In the genomic region with DNA sequence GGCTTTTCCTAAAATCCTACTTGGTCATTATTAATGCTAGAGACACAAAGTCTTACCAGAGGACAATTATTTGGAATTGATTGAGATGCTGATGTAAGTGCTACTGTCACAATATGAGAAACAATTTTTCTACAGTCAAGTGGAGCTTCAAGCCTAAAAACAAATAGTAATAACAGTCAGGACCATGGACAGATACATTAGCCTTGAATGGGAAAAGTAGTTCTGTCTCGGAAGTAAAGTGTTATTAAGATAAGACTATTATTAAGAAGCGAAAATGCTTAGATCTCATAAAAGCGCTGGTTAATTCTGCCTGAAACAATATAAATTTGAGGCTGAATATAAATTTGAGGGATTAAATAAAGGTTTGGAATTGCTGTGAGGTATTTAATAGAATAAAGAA, we compare ENCODE assay signal across 23 mouse cellular contexts.
DNase-seq lines count a peak whose midpoint lies in the region; ATAC-seq and TF ChIP-seq lines count a peak whose summit lies in the region.
"Had no signal": no experiment of that assay in that cellular context is flagged by ENCODE, and none has a peak within 500 bp of the region (broad histone marks: within the 10 kb centered on the region; RNA-seq: fewer than 3 reads in every experiment).

No protein-coding gene starts in this region.

- H3K4me2 ChIP-seq in limb, embryonic 14.5 days (replicated peaks; ENCODE audit: low read depth, low read length, severe bottlenecking), result no peak overlapping the region
- H3K4me2 ChIP-seq in embryonic facial prominence, embryonic 14.5 days (ENCODE audit: low read depth, low read length), result no peak overlapping the region
- H3K4me2 ChIP-seq in liver, embryonic 11.5 days, result no peak overlapping the region
- H3K4me2 ChIP-seq: embryonic facial prominence, embryonic 13.5 days; heart, embryonic 11.5 days; hindbrain, embryonic 12.5 days; limb, embryonic 15.5 days; liver, embryonic 15.5 days; midbrain, embryonic 12.5 days had no signal

- H3K4me3 ChIP-seq in limb, embryonic 14.5 days (replicated peaks; ENCODE audit: low read length), result no peak overlapping the region
- H3K4me3 ChIP-seq in limb, embryonic 10.5 days, result no peak overlapping the region
- H3K4me3 ChIP-seq in embryonic facial prominence, embryonic 14.5 days (ENCODE audit: low read depth, low read length), result no peak overlapping the region
- H3K4me3 ChIP-seq in liver, embryonic 11.5 days (ENCODE audit: low read depth, low read length), result no peak overlapping the region
- H3K4me3 ChIP-seq: embryonic facial prominence, embryonic 13.5 days; hindbrain, embryonic 12.5 days; limb, embryonic 15.5 days; liver, embryonic 15.5 days; midbrain, embryonic 12.5 days had no signal

- DNase-seq in limb, embryonic 14.5 days (ENCODE audit: low spot score), result peak; percentile 60
- no peak for DNase-seq in limb, embryonic 10.5 days (ENCODE audit: low spot score)
- DNase-seq in ES-CJ7 (ENCODE audit: low read depth, low spot score) (peak; percentile 3), NIH3T3 (ENCODE audit: low read depth) (peak; percentile 36)
- peak; percentile 27 for DNase-seq in embryonic facial prominence, embryonic 14.5 days (ENCODE audit: low spot score)
- DNase-seq in left cerebral cortex, adult 18-20 months (ENCODE audit: low spot score in 2 of 2), result no peak
- no peak for DNase-seq in liver, embryonic 11.5 days (ENCODE audit: low spot score)
- DNase-seq: adrenal gland, postnatal 10 days; cerebellum, adult 18-20 months; cerebellum, postnatal 14 days; gastrocnemius, postnatal 14 days; heart, adult 11 months; kidney, adult 11 months; layer of hippocampus, postnatal 36 days; right cerebral cortex, postnatal 14 days; spleen, adult 18-20 months had no signal

- no peak overlapping the region for H3K9ac ChIP-seq in limb, embryonic 14.5 days (ENCODE audit: low read depth, low read length, severe bottlenecking)
- no peak overlapping the region for H3K9ac ChIP-seq in embryonic facial prominence, embryonic 14.5 days (ENCODE audit: low read depth, low read length)
- H3K9ac ChIP-seq in liver, embryonic 11.5 days (ENCODE audit: low read depth, low read length), result no peak overlapping the region
- H3K9ac ChIP-seq: embryonic facial prominence, embryonic 13.5 days; hindbrain, embryonic 12.5 days; limb, embryonic 15.5 days; liver, embryonic 15.5 days; midbrain, embryonic 12.5 days had no signal

- no peaks in the 10 kb centered on the region for H3K27me3 ChIP-seq in limb, embryonic 14.5 days (ENCODE audit: control insufficient read depth, insufficient read depth, low read length)
- H3K27me3 ChIP-seq in limb, embryonic 10.5 days (ENCODE audit: low read depth, poor library complexity, severe bottlenecking), result no peaks in the 10 kb centered on the region
- H3K27me3 ChIP-seq in embryonic facial prominence, embryonic 14.5 days (replicated peaks; ENCODE audit: control insufficient read depth, insufficient read depth, low read length), result no peaks in the 10 kb centered on the region
- no peaks in the 10 kb centered on the region for H3K27me3 ChIP-seq in liver, embryonic 11.5 days (replicated peaks; ENCODE audit: control insufficient read depth, insufficient read depth, low read length)
- H3K27me3 ChIP-seq: embryonic facial prominence, embryonic 13.5 days; hindbrain, embryonic 12.5 days; limb, embryonic 15.5 days; liver, embryonic 15.5 days; midbrain, embryonic 12.5 days had no signal

- TF ChIP-seq POLR2A in limb, embryonic 14.5 days (IDR thresholded peaks at IDR 0.05; ENCODE audit: borderline replicate concordance, extremely low read depth, insufficient read depth, insufficient read length), result no peak

- ATAC-seq in limb, embryonic 14.5 days (ENCODE audit: low FRiP score, low read depth), result no peak
- ATAC-seq in embryonic facial prominence, embryonic 14.5 days (ENCODE audit: low read depth), result no peak
- ATAC-seq in liver, embryonic 11.5 days (replicated peaks; ENCODE audit: low FRiP score), result no peak
- ATAC-seq: forebrain, embryonic 14.5 days had no signal

- whole genome bisulfite sequencing in limb, embryonic 14.5 days, result 64% methylated on average over 3 of the region's 3 CpGs
- WGBS in limb, embryonic 10.5 days, result 73% methylated on average over 3 of the region's 3 CpGs
- 67% methylated on average over 3 of the region's 3 CpGs for WGBS in embryonic facial prominence, embryonic 14.5 days
- 68% methylated on average over 3 of the region's 3 CpGs for WGBS in liver, embryonic 11.5 days

- H3K4me1 ChIP-seq in limb, embryonic 14.5 days (ENCODE audit: control insufficient read depth, insufficient read depth, low read length), result no peaks in the 10 kb centered on the region
- no peaks in the 10 kb centered on the region for H3K4me1 ChIP-seq in limb, embryonic 10.5 days
- no peaks in the 10 kb centered on the region for H3K4me1 ChIP-seq in embryonic facial prominence, embryonic 14.5 days (ENCODE audit: control insufficient read depth, insufficient read depth, low read length)
- H3K4me1 ChIP-seq in liver, embryonic 11.5 days (replicated peaks; ENCODE audit: control insufficient read depth, insufficient read depth, low read length), result no peaks in the 10 kb centered on the region
- H3K4me1 ChIP-seq: embryonic facial prominence, embryonic 13.5 days; hindbrain, embryonic 12.5 days; limb, embryonic 15.5 days; liver, embryonic 15.5 days; midbrain, embryonic 12.5 days had no signal

- H3K27ac ChIP-seq in limb, embryonic 14.5 days (replicated peaks; ENCODE audit: low read depth, low read length), result no peak overlapping the region
- no peak overlapping the region for H3K27ac ChIP-seq in limb, embryonic 10.5 days
- no peak overlapping the region for H3K27ac ChIP-seq in embryonic facial prominence, embryonic 14.5 days (replicated peaks; ENCODE audit: low read depth, low read length)
- H3K27ac ChIP-seq in liver, embryonic 11.5 days (ENCODE audit: low read depth, low read length), result no peak overlapping the region
- H3K27ac ChIP-seq: embryonic facial prominence, embryonic 13.5 days; hindbrain, embryonic 12.5 days; limb, embryonic 15.5 days; liver, embryonic 15.5 days; midbrain, embryonic 12.5 days had no signal

- no peaks in the 10 kb centered on the region for H3K9me3 ChIP-seq in limb, embryonic 14.5 days (ENCODE audit: control insufficient read depth, low read length)
- no peaks in the 10 kb centered on the region for H3K9me3 ChIP-seq in limb, embryonic 10.5 days (replicated peaks)
- no peaks in the 10 kb centered on the region for H3K9me3 ChIP-seq in embryonic facial prominence, embryonic 14.5 days (ENCODE audit: control insufficient read depth, low read length)
- no peaks in the 10 kb centered on the region for H3K9me3 ChIP-seq in liver, embryonic 11.5 days (ENCODE audit: control insufficient read depth, low read length)
- H3K9me3 ChIP-seq: embryonic facial prominence, embryonic 13.5 days; hindbrain, embryonic 12.5 days; limb, embryonic 15.5 days; liver, embryonic 15.5 days; midbrain, embryonic 12.5 days had no signal

- H3K36me3 ChIP-seq in limb, embryonic 14.5 days (ENCODE audit: control insufficient read depth, insufficient read depth, low read length), result no peaks in the 10 kb centered on the region
- H3K36me3 ChIP-seq in limb, embryonic 10.5 days, result no peaks in the 10 kb centered on the region
- no peaks in the 10 kb centered on the region for H3K36me3 ChIP-seq in embryonic facial prominence, embryonic 14.5 days (ENCODE audit: control insufficient read depth, insufficient read depth, low read length)
- no peaks in the 10 kb centered on the region for H3K36me3 ChIP-seq in liver, embryonic 11.5 days (ENCODE audit: control insufficient read depth, insufficient read depth, low read length)
- H3K36me3 ChIP-seq: embryonic facial prominence, embryonic 13.5 days; hindbrain, embryonic 12.5 days; limb, embryonic 15.5 days; liver, embryonic 15.5 days; midbrain, embryonic 12.5 days had no signal

Comparison
In these comparisons a context has a peak if more than half of its experiments do, and no peak if none do; other contexts are left out.
1. DNase-seq: peak in limb, embryonic 14.5 days (single experiment), ES-CJ7 (single experiment), NIH3T3 (single experiment) and embryonic facial prominence, embryonic 14.5 days (single experiment); none in limb, embryonic 10.5 days (single experiment), left cerebral cortex, adult 18-20 months (0 of 2) and liver, embryonic 11.5 days (single experiment).